Mouse (Mus musculus) embryonic facial prominence, embryonic 10.5 days (tissue): Measurements from ENCODE around the gene Cisd2. TPM values are rescaled to one million over a fixed set of nuclear protein-coding genes. Genes with fewer than 3 reads are reported as not detected.

Experiments
- DNase-seq: peaks from one replicate; pipeline ENCODE4 v3.0.0-alpha.2; 2017; ENCODE audit warnings: low spot score
- H3K27ac ChIP-seq: fragments of 300-500 bp; sonication (generic); replicated peaks from 2 replicates; pipeline ENCODE4 v1.5.1; 2016; ENCODE audit warnings: mild to moderate bottlenecking
- H3K27me3 ChIP-seq: fragments of 300-500 bp; sonication (generic); replicated peaks from 2 replicates; pipeline ENCODE4 v1.6.1; 2016; ENCODE audit warnings: low read depth, mild to moderate bottlenecking; ENCODE audit not compliant: poor library complexity, severe bottlenecking
- H3K36me3 ChIP-seq: fragments of 300-500 bp; sonication (generic); replicated peaks from 2 replicates; pipeline ENCODE4 v1.6.1; 2016; ENCODE audit warnings: mild to moderate bottlenecking, moderate library complexity
- H3K4me1 ChIP-seq: fragments of 300-500 bp; sonication (generic); 2 replicates; pipeline ENCODE4 v1.6.1; 2016
- H3K4me3 ChIP-seq: fragments of 300-500 bp; sonication (generic); 2 replicates; pipeline ENCODE4 v1.5.1; 2016; ENCODE audit warnings: mild to moderate bottlenecking, moderate library complexity
- H3K9me3 ChIP-seq: fragments of 300-500 bp; sonication (generic); 2 replicates; pipeline ENCODE4 v1.6.1; 2016; ENCODE audit warnings: mild to moderate bottlenecking
- WGBS: fragments of 180-500 bp; shearing (Covaris S2); methylation state at CpG from one replicate; pipeline ENCODE4 v1.1.7; 2016; 5-methylcytosine and 5-hydroxymethylcytosine counted together
- polyA plus RNA-seq: library from polyadenylated mRNA; unstranded; fragments of >200 nt; fragmentation: Nextera tagmentation; extraction: Ambion mirVana; gene quantifications from 2 replicates; pipeline ENCODE4 v1.2.1, GENCODE M21; 2016

Cisd2 gene
- polyA plus RNA-seq, 1 experiment from 2014 or later = 74.9 TPM

- Histone ChIP-seq H3K27ac (peak overlapping the region; percentile 100), H3K27me3 (no peaks in the 10 kb centered on the region), H3K4me3 (peak overlapping the region; percentile 81), H3K9me3 (no peaks in the 10 kb centered on the region), H3K4me1 (peaks cover 23% of the 10 kb centered on the region), H3K36me3 (peaks cover 25% of the 10 kb centered on the region)
- WGBS = 42% methylated on average over 14 of the region's 14 CpGs
- no peak for DNase-seq
Observed at GRCm38 (mm10) chr3:135436901-135437616, 13.3 kb upstream of the Cisd2 start.

GRCm38 (mm10) chr3:135422856-135423607 is 693 bp downstream of the Cisd2 start:
- under 1% methylated on average over 103 of the region's 103 CpGs for WGBS

GRCm38 (mm10) chr3:135422232-135422855 is 1.4 kb downstream of the Cisd2 start:
- Histone ChIP-seq H3K9me3 (no peaks in the 10 kb centered on the region), H3K4me3 (peak overlapping the region; percentile 79), H3K36me3 (peaks cover 7% of the 10 kb centered on the region), H3K27me3 (no peaks in the 10 kb centered on the region), H3K27ac (peak overlapping the region; percentile 98), H3K4me1 (peaks cover 24% of the 10 kb centered on the region)
- WGBS = 34% methylated on average over 8 of the region's 8 CpGs
- no peak for DNase-seq

More at GRCm38 (mm10) chr3:135422856-135423607, 693 bp downstream of the Cisd2 start:
- peak overlapping the region; percentile 79 for H3K4me3 ChIP-seq
- no peaks in the 10 kb centered on the region for H3K9me3 ChIP-seq
- peak; percentile 90 for DNase-seq
- no peaks in the 10 kb centered on the region; the same call in none of the 2 replicates for H3K36me3 ChIP-seq
- H3K27ac ChIP-seq = peak overlapping the region; percentile 98
- peaks cover 24% of the 10 kb centered on the region for H3K4me1 ChIP-seq
- no peaks in the 10 kb centered on the region for H3K27me3 ChIP-seq

DNA sequence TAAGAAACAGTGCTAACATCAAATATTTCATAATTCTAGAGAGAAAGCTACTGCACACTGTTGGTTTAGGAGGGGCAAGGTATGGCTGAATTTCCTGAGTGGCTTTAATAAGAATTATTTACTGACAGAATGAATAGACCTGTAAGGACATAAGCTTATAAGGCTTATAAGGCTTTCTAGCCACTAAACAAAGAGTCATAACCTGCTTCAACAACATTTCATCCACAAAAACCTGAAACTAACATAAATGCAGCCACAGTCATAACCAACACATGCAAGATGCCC is 2.5 kb downstream of the Cisd2 start:
- no peak overlapping the region for H3K27ac ChIP-seq
- no peaks in the 10 kb centered on the region for H3K27me3 ChIP-seq
- H3K9me3 ChIP-seq = no peaks in the 10 kb centered on the region
- H3K36me3 ChIP-seq = peaks cover 13% of the 10 kb centered on the region
- peaks cover 24% of the 10 kb centered on the region for H3K4me1 ChIP-seq
- no peak overlapping the region for H3K4me3 ChIP-seq
- no peak for DNase-seq

DNA sequence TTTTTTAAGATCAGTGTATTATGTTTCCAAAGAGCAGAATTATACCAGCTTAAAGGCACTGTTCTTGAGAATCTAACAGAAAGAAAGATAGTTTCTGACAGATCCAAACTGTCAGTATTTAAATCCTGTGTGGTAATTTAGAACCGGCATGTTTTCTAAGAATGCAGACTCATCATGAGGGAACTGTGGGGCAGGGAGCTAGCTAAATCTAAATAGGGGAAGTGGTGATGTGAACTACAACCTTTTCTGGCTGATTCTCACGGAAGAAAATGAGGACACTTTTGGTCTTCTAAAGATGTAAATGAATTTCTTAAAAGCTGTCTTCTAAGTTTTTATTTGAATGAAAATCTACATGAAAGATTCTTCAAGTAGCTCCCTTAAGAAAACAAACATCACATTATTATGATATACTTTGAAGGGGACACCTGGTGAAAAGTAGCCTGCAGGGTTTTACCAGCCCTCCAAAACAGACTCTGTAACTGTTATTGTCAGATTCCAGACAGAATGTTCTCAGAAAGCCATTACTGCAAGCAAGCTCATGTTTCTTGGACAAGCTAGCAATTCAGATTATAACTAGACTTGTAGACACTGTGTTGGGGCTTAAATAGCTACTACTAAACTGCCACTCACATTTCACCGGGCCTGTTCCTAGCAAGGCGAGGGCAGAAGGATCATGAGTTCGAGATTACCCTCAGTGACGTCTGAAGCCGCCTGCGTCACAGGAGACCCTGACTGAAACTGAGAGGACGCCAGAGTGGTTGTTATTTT is 3.0 kb downstream of the Cisd2 start:
- Histone ChIP-seq H3K27ac (no peak overlapping the region), H3K36me3 (peaks cover 15% of the 10 kb centered on the region), H3K4me1 (peaks cover 24% of the 10 kb centered on the region), H3K27me3 (no peaks in the 10 kb centered on the region), H3K4me3 (no peak overlapping the region), H3K9me3 (no peaks in the 10 kb centered on the region)
- 85% methylated on average over 9 of the region's 9 CpGs for WGBS
- DNase-seq = no peak

DNA sequence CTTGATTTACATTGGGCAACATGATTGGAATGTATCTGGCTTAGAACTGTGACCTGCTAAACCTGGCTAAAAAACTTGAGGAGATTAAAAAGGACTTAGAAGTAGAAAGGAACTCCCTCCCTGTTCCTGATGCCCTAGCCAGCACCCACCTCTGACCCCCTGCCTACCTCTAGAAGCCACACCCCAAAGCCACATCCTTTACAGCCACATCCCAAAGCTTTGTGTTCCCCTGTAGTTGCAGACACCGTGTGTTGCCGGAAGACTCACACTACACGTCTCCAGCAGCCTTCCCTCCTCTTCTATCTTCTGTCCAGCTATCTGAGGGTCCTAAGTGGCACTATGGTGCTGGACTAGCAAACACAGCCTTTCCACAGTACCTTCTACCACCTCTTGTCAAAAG is 5.9 kb downstream of the Cisd2 start:
- no peak for DNase-seq
- no peaks in the 10 kb centered on the region for H3K27me3 ChIP-seq
- H3K4me1 ChIP-seq = peaks cover 29% of the 10 kb centered on the region
- H3K9me3 ChIP-seq = no peaks in the 10 kb centered on the region
- H3K27ac ChIP-seq = no peak overlapping the region
- no peak overlapping the region for H3K4me3 ChIP-seq
- H3K36me3 ChIP-seq = peaks cover 19% of the 10 kb centered on the region
- 87% methylated on average over 3 of the region's 3 CpGs for WGBS

GRCm38 (mm10) chr3:135417245-135417644 is 6.5 kb downstream of the Cisd2 start:
- no peak overlapping the region for H3K27ac ChIP-seq
- H3K9me3 ChIP-seq = no peaks in the 10 kb centered on the region
- H3K4me1 ChIP-seq = peaks cover 29% of the 10 kb centered on the region
- H3K27me3 ChIP-seq = no peaks in the 10 kb centered on the region
- 90% methylated on average over 3 of the region's 3 CpGs for WGBS
- no peak overlapping the region for H3K4me3 ChIP-seq
- no peak for DNase-seq
- peaks cover 19% of the 10 kb centered on the region for H3K36me3 ChIP-seq

DNA sequence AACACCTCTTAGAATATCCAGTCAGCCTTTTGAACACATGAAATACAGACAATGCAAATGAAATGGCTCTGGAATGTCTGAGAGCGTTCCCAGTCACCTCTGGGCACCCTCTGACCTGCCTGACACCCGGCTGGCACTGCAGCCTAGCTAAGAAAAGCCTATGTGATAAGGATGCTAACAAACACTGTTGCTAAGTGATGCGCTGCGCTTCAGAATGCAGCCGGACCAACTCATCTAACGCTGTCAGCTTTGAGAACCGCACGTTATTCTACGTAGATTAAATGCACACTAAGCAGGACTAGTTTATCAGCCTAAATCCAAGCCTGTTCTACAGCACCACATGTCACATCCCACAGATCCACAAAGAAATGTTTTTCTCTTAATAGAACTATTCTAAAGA is 11.9 kb downstream of the Cisd2 start:
- Histone ChIP-seq H3K27ac (no peak overlapping the region), H3K4me3 (no peak overlapping the region), H3K27me3 (no peaks in the 10 kb centered on the region), H3K36me3 (peaks cover 52% of the 10 kb centered on the region), H3K9me3 (no peaks in the 10 kb centered on the region), H3K4me1 (peaks cover 14% of the 10 kb centered on the region)
- 81% methylated on average over 9 of the region's 9 CpGs for WGBS
- no peak for DNase-seq

DNA sequence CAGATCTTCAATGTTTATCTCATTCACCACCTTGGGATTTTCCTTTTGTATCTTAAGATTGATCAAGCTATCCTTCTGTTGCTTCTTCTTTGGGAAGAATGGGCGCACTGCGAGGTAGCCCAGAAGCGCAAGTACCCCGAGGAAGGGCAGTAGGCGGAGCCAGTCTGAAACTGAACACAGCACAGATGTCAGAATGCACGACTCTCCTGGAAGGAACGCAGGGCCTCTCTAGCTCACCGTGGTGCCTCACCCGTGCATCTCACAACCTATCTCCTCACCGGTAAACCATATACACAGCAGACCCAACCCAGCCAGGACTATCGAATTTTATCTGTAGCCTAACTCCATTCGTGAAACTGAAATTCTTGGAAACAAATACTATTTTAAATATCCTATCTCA is 12.7 kb downstream of the Cisd2 start:
- no peak overlapping the region for H3K4me3 ChIP-seq
- H3K9me3 ChIP-seq = no peaks in the 10 kb centered on the region
- H3K27ac ChIP-seq = no peak overlapping the region
- peaks cover 14% of the 10 kb centered on the region for H3K4me1 ChIP-seq
- peaks cover 53% of the 10 kb centered on the region for H3K36me3 ChIP-seq
- WGBS = 93% methylated on average over 12 of the region's 12 CpGs
- DNase-seq = no peak
- no peaks in the 10 kb centered on the region for H3K27me3 ChIP-seq

GRCm38 (mm10) chr3:135409219-135409618 is 14.5 kb downstream of the Cisd2 start:
- WGBS = 93% methylated on average over 5 of the region's 5 CpGs
- no peak overlapping the region for H3K27ac ChIP-seq
- H3K9me3 ChIP-seq = no peaks in the 10 kb centered on the region
- H3K4me1 ChIP-seq = peaks cover 14% of the 10 kb centered on the region
- H3K4me3 ChIP-seq = no peak overlapping the region
- H3K27me3 ChIP-seq = no peaks in the 10 kb centered on the region
- DNase-seq = no peak
- peaks cover 59% of the 10 kb centered on the region for H3K36me3 ChIP-seq

GRCm38 (mm10) chr3:135407351-135407750 is 16.4 kb downstream of the Cisd2 start:
- no peaks in the 10 kb centered on the region for H3K9me3 ChIP-seq
- no peak for DNase-seq
- H3K36me3 ChIP-seq = peaks cover 59% of the 10 kb centered on the region
- no peaks in the 10 kb centered on the region for H3K4me1 ChIP-seq
- 87% methylated on average over 9 of the region's 9 CpGs for WGBS
- no peak overlapping the region for H3K4me3 ChIP-seq
- no peak overlapping the region for H3K27ac ChIP-seq
- no peaks in the 10 kb centered on the region for H3K27me3 ChIP-seq

GRCm38 (mm10) chr3:135404599-135404998 is 19.1 kb downstream of the Cisd2 start:
- Histone ChIP-seq H3K4me3 (no peak overlapping the region), H3K9me3 (no peaks in the 10 kb centered on the region), H3K36me3 (peaks cover 44% of the 10 kb centered on the region), H3K27me3 (no peaks in the 10 kb centered on the region), H3K4me1 (no peaks in the 10 kb centered on the region), H3K27ac (no peak overlapping the region)
- no peak for DNase-seq
- 83% methylated on average over 4 of the region's 4 CpGs for WGBS
